Mouse (Mus musculus) layer of hippocampus, adult 8-10 months (tissue): Measurements from ENCODE around the gene Ccdc65. TPM values are rescaled to one million over a fixed set of nuclear protein-coding genes. Genes with fewer than 3 reads are reported as not detected.
A peak's percentile ranks its signal among the peaks of the same experiment; 100 is the strongest.

Experiments
- DNase-seq, 2 experiments: peaks; one replicate each; pipeline ENCODE4 v3.0.0; 2022; ENCODE audit warnings: low spot score in 2 of 2
- total RNA-seq, 4 experiments: library from RNA; stranded (reverse); gene quantifications; 2 replicates each; pipeline ENCODE4 v1.2.4; 2022

The Ccdc65 gene
- total RNA-seq = 10 to 100 TPM in 1 of 4 experiments, 1 to 10 TPM in 3; 7.4 to 10.4 (median 8.4) TPM

DNA sequence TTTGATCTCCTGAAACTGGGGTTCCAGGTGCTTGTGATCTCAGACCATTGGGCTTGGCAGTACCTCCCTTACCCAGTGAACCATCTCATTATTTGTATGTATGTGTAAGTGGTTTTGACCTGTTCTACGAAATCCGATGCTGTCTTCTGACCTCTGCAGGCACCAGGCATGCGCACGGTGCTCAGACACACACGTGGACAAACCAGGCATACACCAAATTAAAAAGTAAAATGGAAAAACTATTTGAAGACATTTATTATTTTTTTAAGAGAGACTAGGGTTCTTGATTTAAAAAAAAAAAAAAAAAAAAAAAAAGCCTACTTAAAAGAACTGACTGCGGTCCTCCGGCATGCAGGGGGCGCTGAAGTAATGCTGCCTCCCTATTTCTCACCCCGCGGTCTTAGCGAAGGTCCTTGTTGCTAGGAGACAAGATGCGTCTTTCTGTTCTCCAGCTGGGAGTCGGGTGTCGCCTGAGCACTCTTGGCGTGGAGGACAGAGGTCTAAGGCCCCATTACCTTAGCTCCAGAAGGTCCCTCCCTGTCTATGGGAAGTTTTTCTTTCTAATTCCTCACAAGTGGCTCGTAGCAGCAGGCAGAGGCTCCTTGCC is at the start of gene Ccdc65:
Gene Ccdc65, plus strand, starts transcription at position 442 of the 607 bp plus-strand sequence.
- DNase-seq = peak; percentile 82 to 91

DNA sequence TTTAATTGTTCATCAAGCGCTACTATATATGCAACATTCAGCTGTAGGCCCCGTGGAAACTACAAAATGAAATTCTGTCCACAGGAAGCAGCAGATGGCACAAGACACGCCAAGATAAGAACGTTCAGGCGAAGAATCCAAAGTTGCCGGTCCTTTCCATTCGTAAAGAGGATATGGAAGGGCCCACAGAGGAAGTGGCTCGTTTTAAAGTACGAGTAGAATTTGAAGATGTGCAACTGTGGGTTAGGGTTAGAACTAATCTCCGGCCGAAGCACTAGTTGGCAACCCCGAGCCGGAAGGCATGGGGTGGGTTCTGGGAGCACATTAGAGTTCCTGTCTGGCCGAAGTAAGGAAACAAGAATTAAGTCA is 45.8 kb upstream of the Ccdc65 start:
- DNase-seq = no peak

DNA sequence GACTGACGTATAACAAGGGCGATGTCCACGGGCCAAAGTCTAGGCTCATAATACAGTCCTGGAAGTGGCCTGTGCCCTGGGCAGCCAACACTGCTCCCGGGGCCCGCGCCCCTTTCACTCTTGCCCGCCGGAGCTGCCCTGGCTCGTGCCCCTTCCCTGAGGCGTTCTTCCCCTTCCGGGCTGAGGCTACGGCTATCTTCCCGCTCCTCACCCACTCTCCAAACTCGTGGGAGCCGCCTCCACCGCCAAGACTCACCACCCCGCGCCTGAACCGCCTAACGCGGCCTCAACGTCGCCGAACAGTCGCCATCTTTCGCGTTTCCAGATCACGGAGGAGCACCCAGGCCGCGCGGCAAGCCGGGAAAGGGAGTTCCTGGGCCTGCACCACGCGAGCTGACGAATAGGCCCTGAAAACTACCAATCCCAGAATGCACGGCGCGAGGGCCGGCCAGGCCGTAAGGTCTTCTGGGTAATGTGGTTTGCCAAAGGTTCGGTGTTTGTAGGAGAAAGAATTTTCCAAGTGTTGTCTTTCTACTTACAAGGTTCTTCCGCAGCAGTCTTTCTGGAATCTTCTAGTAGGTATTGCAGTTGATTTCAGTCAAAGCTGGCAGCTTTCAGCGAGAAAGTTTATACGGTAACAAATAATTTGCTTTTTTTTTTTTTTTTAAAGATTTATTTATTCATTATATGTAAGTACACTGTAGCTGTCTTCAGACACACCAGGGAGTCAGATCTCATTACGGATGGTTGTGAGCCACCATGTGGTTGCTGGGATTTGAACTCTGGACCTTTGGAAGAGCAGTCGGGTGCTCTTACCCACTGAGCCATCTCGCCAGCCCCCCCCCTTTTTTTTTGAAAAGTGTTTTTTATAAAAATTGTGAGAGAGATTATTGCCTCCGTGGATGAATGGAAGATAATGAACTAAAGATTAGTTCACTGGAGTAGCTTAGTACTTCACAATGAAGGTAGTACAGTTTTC is 45.2 kb upstream of the Ccdc65 start, which contains the start of gene Ddx23:
Gene Ddx23, minus strand, starts transcription at position 328 of the 979 bp plus-strand sequence.
- DNase-seq = peak; percentile 94 to 96

DNA sequence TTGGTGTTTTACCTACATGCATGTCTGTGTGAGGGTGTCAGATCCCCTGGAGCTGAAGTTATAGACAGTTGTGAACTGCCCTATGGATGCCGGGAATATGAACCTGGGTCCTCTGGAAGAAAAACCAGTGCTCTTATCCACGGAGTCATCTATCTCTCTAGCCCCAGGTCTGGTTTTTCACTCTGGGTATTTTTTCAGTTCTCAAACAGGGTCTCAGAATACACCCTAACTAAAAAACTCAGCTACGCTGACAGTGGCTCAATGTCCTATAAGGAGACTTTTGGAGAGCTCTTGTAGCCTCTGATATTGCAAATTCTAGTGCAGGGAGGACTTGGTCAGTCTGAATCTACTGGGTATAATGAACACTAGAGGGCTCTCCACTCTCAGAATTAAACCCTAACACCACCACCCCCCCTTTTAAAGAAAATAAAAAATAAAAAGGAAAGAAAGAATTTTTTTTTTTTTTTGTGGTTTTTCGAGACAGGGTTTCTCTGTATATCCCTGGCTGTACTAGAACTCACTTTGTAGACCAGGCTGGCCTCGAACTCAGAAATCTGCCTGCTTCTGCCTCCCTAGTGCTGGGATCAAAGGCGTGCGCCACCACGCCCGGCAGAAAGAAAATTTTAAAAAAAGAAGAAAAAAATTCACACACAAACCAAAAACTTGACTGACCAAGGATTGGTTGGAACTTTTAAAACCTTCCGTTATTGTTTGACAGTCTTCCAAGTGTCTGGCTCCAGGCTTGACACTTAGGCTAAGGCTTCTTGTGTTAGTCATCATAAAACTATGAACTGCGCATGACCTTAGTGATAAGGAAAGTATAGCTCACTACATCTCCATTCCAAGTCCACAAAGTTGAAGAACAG is 43.7 kb upstream of the Ccdc65 start:
- no peak for DNase-seq

DNA sequence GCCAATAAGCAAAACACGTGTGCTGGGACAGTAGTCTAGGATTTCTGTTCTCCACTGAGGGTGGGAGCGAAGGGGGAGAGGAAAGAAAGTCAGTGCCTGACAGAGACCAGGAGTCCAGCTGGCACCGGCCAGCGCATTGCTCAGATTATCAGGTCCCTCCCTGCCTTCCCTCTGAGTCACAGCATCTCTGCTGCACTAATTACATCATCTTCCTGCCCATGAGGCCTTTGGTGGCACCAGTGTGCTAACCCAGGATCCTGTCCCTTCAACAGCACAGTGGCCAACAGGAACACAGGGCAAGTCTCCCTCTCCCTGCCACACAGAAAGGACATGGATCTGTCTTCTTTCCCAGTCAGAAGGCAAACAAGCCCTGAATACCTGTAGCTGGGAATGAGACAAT is 35.4 kb upstream of the Ccdc65 start:
- no peak for DNase-seq

DNA sequence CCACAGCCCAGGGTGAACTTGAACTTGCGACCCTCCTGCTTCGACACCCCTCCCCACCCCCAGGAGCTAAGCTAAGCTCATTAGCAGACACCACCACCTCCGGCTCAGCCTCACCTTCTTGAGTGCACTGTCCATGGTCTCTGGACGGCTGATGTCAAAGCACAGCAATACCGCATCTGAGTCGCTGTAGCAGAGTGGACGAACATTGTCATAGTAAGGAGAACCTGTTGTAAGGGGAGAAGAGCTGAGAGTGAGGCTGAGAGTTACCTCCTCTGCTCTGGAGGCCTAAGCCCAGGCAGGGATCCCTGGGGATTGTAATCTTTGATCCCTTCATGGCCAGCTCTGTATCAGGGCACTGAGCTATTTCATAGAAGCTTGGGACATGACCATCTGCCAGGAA is 34.3 kb upstream of the Ccdc65 start:
- DNase-seq = no peak

DNA sequence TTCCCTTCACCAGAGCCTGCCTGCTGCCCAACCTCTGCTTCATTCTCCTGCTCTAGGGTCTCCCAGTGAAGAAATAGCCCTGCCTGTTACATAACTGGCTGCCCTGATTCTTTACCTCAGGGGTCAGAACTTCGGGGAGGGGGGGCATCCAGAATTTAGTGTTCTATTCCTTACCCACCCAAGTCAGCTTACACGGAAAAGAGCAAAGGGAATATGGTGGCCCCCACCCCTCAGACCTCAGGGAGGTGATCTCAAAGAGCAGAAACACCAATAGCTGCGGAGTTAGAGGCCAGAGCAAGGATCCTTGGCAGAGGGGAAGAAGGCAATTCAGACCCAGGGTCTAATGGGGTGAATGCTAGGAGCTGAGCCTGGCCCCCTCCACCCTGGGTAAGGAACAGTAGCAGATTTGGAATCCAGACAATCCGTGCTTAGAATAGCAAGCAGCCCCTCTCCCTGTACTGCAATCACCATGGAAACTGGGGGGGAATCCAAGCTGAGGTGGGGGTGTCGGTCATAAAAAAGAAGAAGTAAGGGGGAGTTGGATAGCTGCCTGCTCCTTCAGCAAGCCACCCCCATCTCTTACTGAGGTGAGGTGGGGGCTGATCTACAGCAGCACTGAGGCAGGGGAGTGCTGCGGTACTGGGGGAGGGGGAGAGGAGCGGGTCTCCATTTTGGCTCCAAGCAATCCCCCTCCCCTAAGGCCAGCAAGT is 33.6 kb upstream of the Ccdc65 start:
- no peak for DNase-seq

DNA sequence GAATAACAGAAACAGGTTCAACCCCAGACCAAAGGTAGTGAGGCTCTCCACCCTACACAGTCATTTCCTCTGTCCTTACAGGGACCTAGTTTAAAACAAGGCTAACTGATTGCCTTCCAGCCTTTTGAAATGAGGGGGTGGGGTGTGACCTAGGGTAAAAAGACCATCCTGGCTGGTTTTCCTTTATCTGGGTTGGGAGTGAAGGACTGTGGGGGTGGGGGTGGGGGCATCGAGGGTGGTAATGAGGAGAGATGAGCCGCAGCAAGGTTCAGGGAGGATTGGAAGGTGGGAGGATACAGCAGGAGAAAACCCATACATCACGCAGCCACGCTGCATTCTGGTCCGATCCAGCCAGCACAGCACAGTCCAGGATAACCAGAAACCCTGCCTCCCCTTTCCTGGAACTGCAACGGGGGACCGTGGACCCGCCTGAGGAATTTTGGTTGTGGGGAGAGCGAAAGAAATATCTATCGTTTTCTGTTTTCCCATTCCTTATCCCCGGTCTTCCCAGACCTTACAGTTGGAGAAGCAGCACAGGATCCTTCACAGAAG is 32.9 kb upstream of the Ccdc65 start:
- DNase-seq = no peak

DNA sequence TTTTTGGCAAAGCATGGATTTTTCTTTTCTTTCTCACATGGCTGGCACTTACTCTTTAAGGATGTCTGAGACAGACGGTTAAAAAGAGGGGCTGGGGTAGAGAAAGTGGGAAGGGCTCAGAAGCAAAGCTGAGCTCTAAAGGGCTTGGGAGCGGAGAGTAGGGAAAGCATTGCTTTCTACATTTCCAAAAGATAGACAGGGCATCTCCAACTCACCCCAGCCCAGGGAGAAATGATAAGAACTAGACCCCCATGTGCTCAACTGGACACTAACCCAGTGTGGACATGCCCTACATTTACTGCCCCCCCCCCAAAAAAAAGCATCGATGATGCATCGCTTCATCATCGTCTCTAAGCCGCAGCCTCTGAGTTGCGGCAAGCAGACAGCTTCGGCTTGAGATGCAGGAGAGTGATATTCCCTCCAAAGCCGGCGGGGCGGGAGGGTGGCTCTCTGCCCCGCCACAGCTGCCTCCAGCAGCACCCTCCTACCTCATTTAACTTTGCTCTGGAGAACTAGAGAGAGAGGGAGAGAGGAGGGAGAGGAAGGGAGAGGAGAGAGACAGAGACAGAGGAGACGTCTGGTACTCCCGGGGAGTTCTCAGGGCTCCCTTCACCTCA is 32.3 kb upstream of the Ccdc65 start:
- DNase-seq = no peak

DNA sequence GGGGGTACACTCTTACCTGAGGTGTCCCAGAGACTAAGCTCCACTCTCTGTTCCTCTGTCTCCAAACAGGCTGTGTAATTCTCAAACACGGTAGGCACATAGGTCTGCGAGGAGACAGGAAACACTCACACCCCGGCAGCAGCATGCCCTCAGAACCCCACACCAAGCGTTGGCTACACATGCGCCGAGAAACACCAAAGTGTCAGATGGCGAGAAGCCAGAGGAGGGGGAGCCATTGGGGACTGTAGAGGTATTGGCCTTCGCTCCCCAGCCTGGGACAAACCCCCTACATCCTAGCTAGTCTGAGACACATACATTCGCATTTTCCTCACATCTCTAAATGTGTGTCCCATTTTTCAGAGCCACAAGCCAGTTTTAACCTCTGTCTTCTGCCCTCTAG is 31.5 kb upstream of the Ccdc65 start:
- no peak for DNase-seq

DNA sequence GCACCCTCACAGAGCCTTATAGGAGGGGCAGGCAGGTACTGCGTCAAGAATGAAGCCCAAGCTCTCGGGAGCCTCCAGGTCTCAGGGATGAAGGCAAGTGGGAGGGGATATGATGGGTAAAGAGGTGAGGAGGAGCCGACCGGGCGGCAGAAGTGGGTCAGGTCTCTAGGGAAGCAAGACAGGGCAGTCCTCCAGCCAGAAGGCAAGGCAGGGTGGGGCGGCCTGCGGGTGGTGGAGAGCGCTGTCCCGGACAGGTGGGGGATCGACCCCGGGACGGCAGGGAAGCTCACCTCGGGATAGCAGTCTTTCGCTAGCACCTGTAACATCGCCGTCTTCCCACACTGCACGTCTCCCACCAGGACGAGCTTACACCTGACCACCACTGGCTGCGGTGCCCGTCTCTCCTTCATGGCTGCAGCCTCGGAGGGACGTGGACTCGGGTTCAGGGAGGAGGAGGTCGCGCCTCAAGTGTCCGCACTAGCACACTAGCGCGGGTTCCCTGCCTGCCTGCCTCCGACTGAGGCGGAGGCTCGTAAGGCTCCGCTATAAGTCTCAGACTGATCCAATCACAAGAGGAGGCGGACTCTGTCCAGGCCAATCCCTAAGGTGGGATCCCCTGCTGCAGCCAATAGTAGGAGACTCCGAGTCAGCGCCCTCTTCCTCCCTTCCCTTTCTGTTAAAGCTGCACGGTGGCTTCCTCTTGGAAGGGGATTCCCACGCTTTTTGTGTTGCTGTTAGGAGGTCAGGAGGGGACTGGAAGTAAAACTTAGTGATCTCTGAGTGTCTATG is 30.9 kb upstream of the Ccdc65 start, which contains the start of gene Rnd1:
Gene Rnd1, minus strand, starts transcription at position 522 of the 789 bp plus-strand sequence.
- peak; percentile 82 to 85 for DNase-seq

DNA sequence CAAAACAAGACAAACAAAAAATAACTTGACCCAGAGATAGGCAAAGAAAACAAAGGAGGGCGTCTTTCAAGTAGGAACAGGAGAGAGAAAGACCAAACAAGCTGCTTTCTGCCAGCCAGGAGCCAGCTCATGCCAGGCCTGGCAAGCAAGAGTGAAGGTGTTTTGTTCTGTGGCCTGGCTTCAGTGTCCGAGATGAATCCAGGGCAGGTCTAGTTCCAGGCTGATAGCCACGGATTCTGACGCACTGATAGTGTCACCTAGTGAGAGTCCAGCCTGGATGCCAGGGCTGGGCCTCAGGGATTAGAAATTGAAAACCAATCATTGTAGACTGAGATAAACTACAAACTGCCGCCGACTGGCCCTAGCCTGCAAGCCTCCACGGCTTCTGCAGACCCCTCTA is 30.0 kb upstream of the Ccdc65 start:
- DNase-seq = no peak

DNA sequence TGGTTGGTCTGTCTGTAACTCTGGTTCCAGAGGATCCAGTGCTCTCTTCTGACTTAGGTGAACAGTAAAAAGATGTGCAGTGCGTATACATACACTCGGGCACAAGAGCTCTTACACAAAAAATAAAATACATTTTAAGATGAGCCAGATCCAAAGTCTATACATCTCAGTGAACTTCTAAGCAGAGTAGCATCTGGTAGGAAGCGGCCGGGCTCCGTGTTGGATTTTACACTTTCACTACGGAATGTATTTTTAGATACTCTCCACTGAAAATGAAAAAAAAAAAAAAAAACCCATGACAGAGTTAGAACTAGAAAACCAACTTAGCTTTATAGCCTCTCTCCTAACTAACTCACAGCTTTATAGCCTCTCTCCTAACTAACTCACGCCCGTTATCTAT is 27.3 kb upstream of the Ccdc65 start:
- no peak for DNase-seq

DNA sequence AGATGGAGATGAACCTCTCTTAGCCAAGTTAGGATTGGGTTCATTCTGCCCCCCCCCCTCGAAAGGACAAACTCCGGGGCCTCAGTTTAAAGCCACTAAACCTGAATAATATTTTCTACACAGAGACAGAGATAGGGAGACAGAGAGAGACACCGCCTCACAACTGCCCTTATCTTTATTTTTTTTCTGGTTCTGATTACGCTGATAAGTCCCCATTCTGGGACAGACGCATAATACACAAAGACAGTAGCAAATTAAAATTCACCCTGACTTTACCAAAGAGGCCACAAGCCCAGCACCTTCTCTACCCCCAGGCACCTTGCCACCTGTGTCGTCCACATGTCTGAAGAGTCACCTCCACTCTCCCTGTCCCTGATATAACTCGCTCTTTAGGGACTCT is 26.4 kb upstream of the Ccdc65 start:
- no peak for DNase-seq

DNA sequence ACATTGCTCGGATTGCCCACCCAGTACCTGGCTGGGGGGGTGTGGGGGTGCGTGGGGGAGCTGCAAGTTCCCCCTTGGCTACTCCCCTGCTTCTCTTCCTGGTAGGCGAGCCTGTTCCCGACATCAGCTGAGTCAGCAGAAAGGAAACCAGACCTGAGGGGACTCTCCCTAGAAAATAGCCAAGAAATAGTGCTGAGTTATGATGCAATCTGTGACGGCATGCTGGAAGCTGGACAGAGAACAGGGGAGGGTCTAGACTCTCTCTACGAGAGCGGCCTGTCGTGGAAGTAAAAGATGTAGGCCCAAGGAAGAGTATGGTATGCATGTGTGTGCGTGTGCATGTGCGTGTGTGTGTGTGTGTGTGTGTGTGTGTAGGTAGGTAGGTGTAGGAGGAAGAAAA is 24.8 kb upstream of the Ccdc65 start:
- DNase-seq = no peak

DNA sequence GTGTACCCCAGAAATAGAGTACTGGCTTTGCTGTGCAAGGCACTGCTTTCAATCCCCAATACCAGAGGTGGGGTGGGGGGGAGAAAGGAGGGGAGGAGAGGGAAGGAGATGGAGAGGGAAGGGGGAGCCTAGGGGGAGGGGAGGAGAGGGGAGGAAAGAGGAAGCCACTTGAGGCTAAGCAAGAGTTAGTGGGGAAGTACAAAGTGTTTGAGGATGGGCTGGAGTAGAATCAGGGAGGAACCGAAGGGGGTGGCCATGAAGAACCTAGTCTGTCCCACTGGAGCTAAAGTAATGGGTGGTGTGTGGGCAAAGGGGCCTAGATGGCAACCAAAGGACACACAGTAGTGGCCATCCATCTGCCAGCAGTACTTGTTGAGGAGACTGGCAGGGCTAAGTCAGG is 24.3 kb upstream of the Ccdc65 start:
- DNase-seq = no peak

DNA sequence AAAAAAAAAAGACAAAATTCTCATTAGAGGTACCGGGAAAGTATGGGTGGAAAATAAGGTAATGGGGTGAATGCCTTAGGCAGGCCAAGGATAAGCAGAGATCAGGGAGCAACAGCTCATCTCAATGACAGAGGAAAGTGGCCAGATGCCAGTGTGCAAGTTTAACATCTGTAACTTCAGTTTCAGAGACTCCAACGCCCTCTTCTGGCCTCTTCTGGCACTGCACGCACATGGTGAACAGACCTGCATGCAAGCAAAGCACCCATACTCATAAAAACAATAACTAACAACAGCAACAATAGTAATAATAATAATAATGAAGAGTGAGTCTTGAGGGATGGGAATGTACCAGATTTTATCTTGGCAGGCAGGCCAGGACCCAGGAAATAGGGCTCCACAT is 22.1 kb upstream of the Ccdc65 start:
- DNase-seq = no peak

DNA sequence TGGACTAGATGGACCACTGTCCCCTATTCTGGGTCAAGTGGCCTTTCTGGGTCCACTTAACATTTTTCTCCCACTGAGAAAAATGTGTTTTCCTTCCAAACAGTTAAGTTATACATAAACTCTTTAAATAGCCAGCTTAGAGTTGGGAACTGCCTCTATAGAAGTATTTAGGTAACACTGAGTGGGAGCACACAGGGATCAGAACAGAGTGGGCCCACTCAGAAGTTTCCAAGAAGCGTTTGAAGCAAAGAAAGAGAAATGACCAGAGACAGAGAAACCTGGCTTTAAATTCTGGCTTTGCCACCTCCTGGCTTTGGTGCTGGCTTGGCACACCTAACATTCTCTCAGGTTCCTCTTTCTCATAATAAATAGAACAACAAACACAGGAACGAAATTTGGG is 18.3 kb upstream of the Ccdc65 start:
- no peak for DNase-seq

DNA sequence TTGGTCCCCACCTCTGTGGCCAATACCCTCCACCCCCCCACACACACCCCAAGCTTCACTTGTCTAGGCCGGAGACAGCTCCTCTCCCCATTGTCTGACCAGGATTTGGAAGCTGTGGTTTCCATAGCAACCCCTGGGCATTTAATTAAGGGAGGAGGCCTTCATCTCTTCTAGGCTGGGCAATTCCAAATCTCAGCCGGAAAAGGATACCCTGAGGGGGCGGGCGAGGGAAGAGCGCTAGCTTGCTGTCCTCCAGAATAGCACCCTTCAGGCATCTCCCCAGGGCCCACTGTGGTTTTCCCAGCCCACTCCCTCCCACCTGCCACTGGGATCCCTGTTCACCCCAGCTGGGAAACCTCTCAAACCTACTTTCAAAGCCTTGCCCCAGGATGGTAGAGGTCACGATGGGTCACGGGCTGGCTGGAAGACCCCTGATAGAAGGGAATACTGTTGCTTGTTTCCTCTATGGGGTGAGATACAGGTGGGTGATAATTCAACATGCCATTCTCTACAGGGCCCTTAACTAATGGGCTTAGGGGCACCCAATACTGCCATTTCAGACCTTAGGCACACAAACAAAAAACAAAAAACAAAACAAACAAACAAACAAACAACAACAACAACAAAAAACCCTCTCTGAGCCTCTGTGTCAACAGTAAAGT is 16.4 kb upstream of the Ccdc65 start:
- DNase-seq = no peak
